Mouse (Mus musculus) myocyte (in vitro differentiated cells): ENCODE measurements around the gene Parvg. TPM values are rescaled to one million over a fixed set of nuclear protein-coding genes. Genes with fewer than 3 reads are reported as not detected.

ENCODE experiments used
- H3K27me3 ChIP-seq: one replicate; pipeline ENCODE4 v1.6.1; 2011; ENCODE audit not compliant: control insufficient read depth, insufficient read depth, insufficient read length
- H3K36me3 ChIP-seq: one replicate; pipeline ENCODE4 v1.6.1; 2011; ENCODE audit not compliant: control insufficient read depth, insufficient read depth
- H3K4me2 ChIP-seq: one replicate; pipeline ENCODE4 v1.6.1; 2011; ENCODE audit warnings: low read depth, control low read depth
- H3K4me3 ChIP-seq: one replicate; pipeline ENCODE4 v1.5.1; 2011; ENCODE audit warnings: mild to moderate bottlenecking, control low read depth, moderate library complexity
- H3K79me2 ChIP-seq: one replicate; pipeline ENCODE4 v1.6.1; 2011; ENCODE audit not compliant: control insufficient read depth, insufficient read depth
- H3ac ChIP-seq: one replicate; pipeline ENCODE4 v1.6.1; 2011; ENCODE audit not compliant: control insufficient read depth, insufficient read length
- CEBPB ChIP-seq: IDR thresholded peaks from 2 replicates; pipeline ENCODE4 v1.6.1; 2011; ENCODE audit warnings: mild to moderate bottlenecking, moderate library complexity; ENCODE audit not compliant: poor library complexity, insufficient read depth, severe bottlenecking
- E2F4 ChIP-seq: IDR thresholded peaks from one replicate; pipeline ENCODE4 v1.6.1; 2011; ENCODE audit warnings: mild to moderate bottlenecking, control low read depth, moderate library complexity; ENCODE audit not compliant: insufficient read depth
- MAX ChIP-seq: IDR thresholded peaks from one replicate; pipeline ENCODE4 v1.6.1; 2011; ENCODE audit warnings: low read depth, mild to moderate bottlenecking, control low read depth
- MYOD1 ChIP-seq, 3 experiments: IDR thresholded peaks; one replicate each; pipeline ENCODE4 v1.6.1; 2011; ENCODE audit warnings: control low read depth in 2 of 3, low read depth in 2 of 3, mild to moderate bottlenecking in 2 of 3, moderate library complexity in 1 of 3; ENCODE audit not compliant: insufficient read length in 2 of 3, control insufficient read depth in 1 of 3
- MYOG ChIP-seq, 3 experiments: IDR thresholded peaks; one replicate each; pipeline ENCODE4 v1.6.1; 2011; ENCODE audit warnings: control low read depth in 2 of 3, low read depth in 2 of 3, mild to moderate bottlenecking in 2 of 3; ENCODE audit not compliant: insufficient read length in 2 of 3, control insufficient read depth in 1 of 3, insufficient read depth in 1 of 3
- POLR2A ChIP-seq: IDR thresholded peaks from one replicate; pipeline ENCODE4 v1.6.1; 2011; ENCODE audit warnings: low read depth, mild to moderate bottlenecking, control low read depth, moderate library complexity; ENCODE audit not compliant: insufficient read length
- POLR2AphosphoS2 ChIP-seq: IDR thresholded peaks from one replicate; pipeline ENCODE4 v1.6.1; 2011; ENCODE audit warnings: low read depth, control low read depth; ENCODE audit not compliant: insufficient read length
- REST ChIP-seq: IDR thresholded peaks from one replicate; pipeline ENCODE4 v1.6.1; 2011; ENCODE audit warnings: mild to moderate bottlenecking, control low read depth, moderate library complexity; ENCODE audit not compliant: insufficient read depth, insufficient read length
- SRF ChIP-seq: IDR thresholded peaks from one replicate; pipeline ENCODE4 v1.6.1; 2011; ENCODE audit warnings: low read depth; ENCODE audit not compliant: control insufficient read depth, insufficient read length
- TCF12 ChIP-seq: IDR thresholded peaks from one replicate; pipeline ENCODE4 v1.6.1; 2011; ENCODE audit warnings: mild to moderate bottlenecking, control low read depth; ENCODE audit not compliant: poor library complexity, insufficient read depth, severe bottlenecking
- TCF3 ChIP-seq: IDR thresholded peaks from one replicate; pipeline ENCODE4 v1.6.1; 2011; ENCODE audit warnings: low read depth, control low read depth; ENCODE audit not compliant: insufficient read length
- USF1 ChIP-seq: IDR thresholded peaks from one replicate; pipeline ENCODE4 v1.6.1; 2011; ENCODE audit warnings: low read depth, mild to moderate bottlenecking, control low read depth, moderate library complexity
- polyA plus RNA-seq: library from polyadenylated mRNA; unstranded; fragments of >200 nt; fragmentation: generic; extraction: Trizol; gene quantifications from one replicate; pipeline ENCODE4 v1.2.1, GENCODE M21; 2012; ENCODE audit warnings: missing spikeins

The Parvg gene
- polyA plus RNA-seq, 1 experiment: 0.95 TPM

DNA sequence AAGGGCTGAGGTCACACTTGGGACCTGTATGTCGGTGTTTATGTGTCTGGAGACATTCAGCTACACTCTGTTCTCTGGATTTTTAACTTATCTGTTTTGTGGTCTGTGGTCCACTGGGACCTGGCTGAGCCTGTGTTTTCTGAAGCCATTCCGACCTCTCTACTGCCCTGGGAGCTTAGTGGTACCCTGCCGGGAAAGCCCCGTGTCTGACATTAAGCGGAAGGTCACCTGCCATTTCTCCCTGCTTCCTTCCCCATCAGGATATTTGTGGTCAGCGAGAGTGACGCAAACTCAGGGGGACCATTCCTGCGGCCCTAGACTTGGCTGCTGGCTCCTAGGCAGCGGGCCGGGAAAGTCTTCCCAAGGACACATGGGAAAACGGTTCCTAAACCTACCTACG lies 30.2 kb upstream of the Parvg start:
- Histone ChIP-seq H3K27me3 (no peaks in the 10 kb centered on the region), H3K36me3 (peaks cover 26% of the 10 kb centered on the region)
- TF ChIP-seq TCF3 (no peak), MYOD1 (IDR thresholded peaks at IDR 0.05; ENCODE audit: control insufficient read depth in 1 of 3, insufficient read length in 2 of 3, low read depth in 2 of 3) (no peak), POLR2AphosphoS2 (no peak), POLR2A (no peak), CEBPB (no peak), SRF (no peak), REST (no peak), MYOG (IDR thresholded peaks at IDR 0.05; ENCODE audit: control insufficient read depth in 1 of 3, insufficient read depth in 1 of 3, insufficient read length in 2 of 3, low read depth in 2 of 3) (no peak), TCF12 (no peak), E2F4 (no peak), USF1 (no peak), MAX (no peak)

DNA sequence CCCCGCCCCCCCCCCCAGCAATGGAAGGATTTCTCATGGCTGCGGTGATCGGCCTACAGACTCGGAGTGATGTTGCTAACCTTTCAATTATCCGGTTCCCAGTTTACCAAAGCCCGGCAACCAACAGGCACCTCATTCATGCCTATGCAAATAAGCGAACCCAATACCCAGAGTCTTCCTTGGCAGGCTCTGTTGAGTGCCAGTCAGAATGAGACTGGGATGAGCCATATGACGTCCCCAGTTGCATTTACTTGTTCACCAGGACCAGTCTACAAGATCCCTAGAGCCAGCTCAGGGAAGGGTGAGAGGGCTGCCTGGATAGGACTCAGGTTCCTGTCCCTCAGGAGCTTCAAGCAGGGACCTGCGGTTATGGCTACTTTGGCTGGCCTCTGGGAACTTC lies 29.4 kb upstream of the Parvg start:
- Histone ChIP-seq H3K27me3 (no peaks in the 10 kb centered on the region), H3ac (no peak overlapping the region), H3K4me2 (no peak overlapping the region), H3K36me3 (peaks cover 26% of the 10 kb centered on the region), H3K79me2 (no peaks in the 10 kb centered on the region), H3K4me3 (no peak overlapping the region)
- no peak for TF ChIP-seq POLR2A
- no peak for TF ChIP-seq MAX
- no peak for TF ChIP-seq MYOG (IDR thresholded peaks at IDR 0.05; ENCODE audit: control insufficient read depth in 1 of 3, insufficient read depth in 1 of 3, insufficient read length in 2 of 3, low read depth in 2 of 3)
- TF ChIP-seq SRF: no peak
- no peak for TF ChIP-seq REST
- TF ChIP-seq E2F4: no peak
- no peak for TF ChIP-seq USF1
- TF ChIP-seq TCF12: no peak
- no peak for TF ChIP-seq POLR2AphosphoS2
- no peak for TF ChIP-seq CEBPB
- no peak for TF ChIP-seq TCF3

More for the DNA sequence above, 30.2 kb upstream of the Parvg start:
- H3K4me3 ChIP-seq: no peak overlapping the region
- no peak overlapping the region for H3ac ChIP-seq
- H3K79me2 ChIP-seq: no peaks in the 10 kb centered on the region
- no peak overlapping the region for H3K4me2 ChIP-seq

DNA sequence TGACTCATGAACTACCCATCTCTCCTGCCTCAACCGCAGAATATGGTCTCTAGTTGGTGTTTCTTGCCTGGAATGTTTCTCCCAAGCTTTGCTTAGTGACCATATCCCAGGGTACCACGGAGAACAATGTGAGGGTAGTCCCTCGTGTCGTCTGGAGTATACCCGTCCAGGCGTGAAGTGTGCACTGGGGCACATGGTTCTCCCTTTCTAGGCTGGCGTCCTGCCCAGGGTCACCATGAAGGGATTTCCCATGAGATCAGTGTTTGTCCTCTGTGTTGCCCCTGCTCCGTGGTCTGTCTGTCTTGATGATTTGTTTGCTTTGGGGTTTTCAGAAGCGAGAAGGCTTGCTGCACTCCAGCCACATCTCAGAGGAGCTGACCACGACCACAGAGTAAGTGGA lies 28.6 kb upstream of the Parvg start:
- Histone ChIP-seq H3K27me3 (no peaks in the 10 kb centered on the region), H3ac (no peak overlapping the region), H3K79me2 (no peaks in the 10 kb centered on the region), H3K4me3 (no peak overlapping the region), H3K4me2 (no peak overlapping the region), H3K36me3 (peaks cover 26% of the 10 kb centered on the region)
- TF ChIP-seq SRF (no peak), POLR2AphosphoS2 (no peak), E2F4 (no peak), MYOG (IDR thresholded peaks at IDR 0.05; ENCODE audit: control insufficient read depth in 1 of 3, insufficient read depth in 1 of 3, insufficient read length in 2 of 3, low read depth in 2 of 3) (no peak), MYOD1 (IDR thresholded peaks at IDR 0.05; ENCODE audit: control insufficient read depth in 1 of 3, insufficient read length in 2 of 3, low read depth in 2 of 3) (no peak), REST (no peak)

DNA sequence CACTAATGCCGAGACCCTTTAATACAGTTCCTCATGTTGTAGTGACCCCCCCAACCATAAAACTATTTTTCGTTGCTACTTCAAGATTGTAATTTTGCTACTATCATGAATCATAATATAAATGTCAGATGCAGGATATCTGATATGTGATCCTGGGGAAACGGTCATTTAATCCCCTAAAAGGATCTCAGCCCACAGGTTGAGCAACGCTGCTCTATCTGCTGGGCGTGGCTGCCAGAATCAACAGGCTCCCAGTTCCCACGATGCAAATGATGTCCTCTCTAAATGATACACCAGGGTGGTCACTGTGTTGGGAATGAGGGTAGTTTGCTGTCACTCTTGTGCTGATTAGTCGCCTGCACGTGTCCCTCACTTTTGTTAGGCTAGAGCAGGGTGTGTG lies 26.4 kb upstream of the Parvg start:
- Histone ChIP-seq H3K4me3 (no peak overlapping the region), H3K4me2 (no peak overlapping the region), H3ac (no peak overlapping the region), H3K27me3 (no peaks in the 10 kb centered on the region), H3K36me3 (peaks cover 21% of the 10 kb centered on the region), H3K79me2 (no peaks in the 10 kb centered on the region)
- TF ChIP-seq CEBPB (peak; percentile 72; the same call in 1 of the 2 replicates), USF1 (no peak)

GRCm38 (mm10) chr15:84298804-84299370 lies 24.9 kb upstream of the Parvg start:
- Histone ChIP-seq H3K4me2 (no peak overlapping the region), H3K79me2 (no peaks in the 10 kb centered on the region), H3K27me3 (no peaks in the 10 kb centered on the region), H3K4me3 (no peak overlapping the region), H3ac (no peak overlapping the region), H3K36me3 (peaks cover 15% of the 10 kb centered on the region)
- TF ChIP-seq MYOD1 (IDR thresholded peaks at IDR 0.05; ENCODE audit: control insufficient read depth in 1 of 3, insufficient read length in 2 of 3, low read depth in 2 of 3): no peak
- TF ChIP-seq REST: no peak
- TF ChIP-seq TCF12: no peak
- TF ChIP-seq MAX: no peak
- no peak for TF ChIP-seq CEBPB
- TF ChIP-seq USF1: no peak
- TF ChIP-seq POLR2AphosphoS2: no peak
